Mouse (Mus musculus) liver, embryonic 14.5 days (tissue): ENCODE data around the gene Mrpl33. TPM values are rescaled to one million over a fixed set of nuclear protein-coding genes. Genes with fewer than 3 reads are reported as not detected.

Source experiments
- ATAC-seq: fragments of 200-750 bp; cut with Nextera tagmentation; 2 replicates; pipeline ENCODE4 v1.8.0; 2017; ENCODE audit warnings: moderate number of reproducible peaks, mild to moderate bottlenecking, moderate library complexity; ENCODE audit not compliant: insufficient read depth
- DNase-seq, 3 experiments: peaks; one replicate each; pipeline ENCODE4 v3.0.0-alpha.2; 2012 to 2013; ENCODE audit warnings: low read depth in 3 of 3, low spot score in 3 of 3
- H3K27ac ChIP-seq: fragments of 300-500 bp; sonication (generic); 2 replicates; pipeline ENCODE4 v1.5.1; 2014; ENCODE audit warnings: moderate library complexity, mild to moderate bottlenecking, control low read depth, inconsistent platforms
- H3K27me3 ChIP-seq: fragments of 300-500 bp; sonication (generic); 2 replicates; pipeline ENCODE4 v1.6.1; 2014; ENCODE audit warnings: mild to moderate bottlenecking, low read length, moderate library complexity; ENCODE audit not compliant: control insufficient read depth, insufficient read depth
- H3K36me3 ChIP-seq: fragments of 300-500 bp; sonication (generic); replicated peaks from 2 replicates; pipeline ENCODE4 v1.6.1; 2014; ENCODE audit warnings: low read depth; ENCODE audit not compliant: control insufficient read depth, insufficient read depth
- H3K4me1 ChIP-seq, 2 experiments: fragments of 200-500 bp in 1 of 2; fragments of 300-500 bp in 1 of 2; sonication (generic) in 1 of 2; replicated peaks; 2 replicates each; pipeline ENCODE4 v1.6.1; 2012 to 2014; ENCODE audit warnings: antibody characterized with exemption in 1 of 2, inconsistent platforms in 1 of 2, low read length in 1 of 2; ENCODE audit not compliant: control insufficient read depth in 2 of 2, insufficient read depth in 2 of 2
- H3K4me2 ChIP-seq: fragments of 300-500 bp; sonication (generic); 2 replicates; pipeline ENCODE4 v1.6.1; 2014; ENCODE audit warnings: low read depth, mild to moderate bottlenecking, control low read depth, moderate library complexity
- H3K4me3 ChIP-seq, 2 experiments: fragments of 200-500 bp in 1 of 2; fragments of 300-500 bp in 1 of 2; sonication (generic) in 1 of 2; 2 replicates each; pipeline ENCODE4 v1.5.1; 2012 to 2014; ENCODE audit warnings: low read depth in 2 of 2, low read length in 2 of 2, mild to moderate bottlenecking in 2 of 2, control low read depth in 1 of 2, inconsistent platforms in 1 of 2, moderate library complexity in 1 of 2; ENCODE audit not compliant: insufficient read depth in 1 of 2
- H3K9ac ChIP-seq: fragments of 300-500 bp; sonication (generic); replicated peaks from 2 replicates; pipeline ENCODE4 v1.6.1; 2014; ENCODE audit warnings: mild to moderate bottlenecking, control low read depth, moderate library complexity
- H3K9me3 ChIP-seq: fragments of 300-500 bp; sonication (generic); 2 replicates; pipeline ENCODE4 v1.6.1; 2016; ENCODE audit warnings: low read length, mixed read lengths; ENCODE audit not compliant: control insufficient read depth
- CTCF ChIP-seq: IDR thresholded peaks from 2 replicates; pipeline ENCODE4 v1.5.1; 2016; ENCODE audit warnings: antibody characterized with exemption, low read depth, control low read depth
- EP300 ChIP-seq: IDR thresholded peaks from 2 replicates; pipeline ENCODE4 v1.6.1; 2016; ENCODE audit warnings: antibody characterized with exemption, low read depth
- WGBS: fragments of 180-500 bp; shearing (Covaris S2); extraction: QIAGEN DNeasy Blood & Tissue Kit; methylation state at CpG from one replicate; pipeline ENCODE4 v1.1.7; 2014; ENCODE audit not compliant: insufficient replicate concordance; 5-methylcytosine and 5-hydroxymethylcytosine counted together
- polyA plus RNA-seq, 2 experiments: library from polyadenylated mRNA; depleted of rRNA in 1 of 2; stranded (reverse) in 1 of 2; unstranded in 1 of 2; fragments of >200 nt; fragmentation: Nextera tagmentation in 1 of 2; extraction: Ambion mirVana in 1 of 2; gene quantifications; 2 replicates each; pipeline versions ENCODE4 v1.2.1 to v1.2.3; 2012 to 2014

Mrpl33 gene
- polyA plus RNA-seq, 2 experiments, result 80.0 to 219 TPM

DNA sequence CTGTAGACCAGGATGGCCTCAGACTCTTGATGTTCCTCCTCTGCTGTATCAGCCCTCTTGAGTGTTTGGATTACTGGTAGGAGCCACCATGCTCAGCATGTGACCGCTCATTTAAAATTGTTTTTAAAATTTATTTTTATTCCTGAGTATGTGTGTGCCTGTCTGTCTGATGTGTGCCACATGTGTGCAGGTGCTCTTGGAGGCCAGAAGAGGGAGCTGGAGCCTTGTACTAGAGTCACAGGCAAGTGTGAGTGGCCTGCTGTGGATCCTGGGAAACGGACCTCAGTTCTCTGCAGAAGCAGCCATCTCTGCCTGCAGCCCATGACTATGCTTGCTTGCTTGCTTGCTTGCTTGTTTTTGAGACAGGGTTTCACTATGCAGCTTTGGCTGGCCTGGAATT, 2.4 kb downstream of the Mrpl33 start:
- H3K27ac ChIP-seq, result no peak overlapping the region
- 63% methylated on average over 2 of the region's 2 CpGs for WGBS
- ATAC-seq (no peak), DNase-seq (no peak)
- no peaks in the 10 kb centered on the region for H3K9me3 ChIP-seq
- no peak overlapping the region for H3K4me3 ChIP-seq
- H3K36me3 ChIP-seq, result no peaks in the 10 kb centered on the region
- H3K4me2 ChIP-seq, result no peak overlapping the region
- no peaks in the 10 kb centered on the region for H3K27me3 ChIP-seq
- no peak overlapping the region for H3K9ac ChIP-seq
- H3K4me1 ChIP-seq, result peaks cover 4 to 14% of the 10 kb centered on the region in 2 experiments; a peak in 2 of 4 replicates
- TF ChIP-seq EP300 (no peak), CTCF (peak; percentile 70)

GRCm38 (mm10) chr5:31601162-31601722, 4.5 kb downstream of the Mrpl33 start:
- no peak for TF ChIP-seq CTCF
- no peak for TF ChIP-seq EP300
- no peaks in the 10 kb centered on the region for H3K9me3 ChIP-seq
- H3K4me2 ChIP-seq, result no peak overlapping the region
- ATAC-seq, result no peak
- H3K4me1 ChIP-seq, result peaks cover 4 to 14% of the 10 kb centered on the region in 2 experiments; a peak in 2 of 4 replicates
- DNase-seq, result no peak
- no peak overlapping the region for H3K9ac ChIP-seq
- H3K4me3 ChIP-seq, result no peak overlapping the region
- WGBS, result 32% methylated on average over 7 of the region's 7 CpGs
- no peaks in the 10 kb centered on the region for H3K27me3 ChIP-seq
- H3K36me3 ChIP-seq, result no peaks in the 10 kb centered on the region
- H3K27ac ChIP-seq, result no peak overlapping the region

- no peak overlapping the region for H3K4me3 ChIP-seq
- no peak overlapping the region for H3K4me2 ChIP-seq
- H3K9ac ChIP-seq, result no peak overlapping the region
- no peaks in the 10 kb centered on the region for H3K27me3 ChIP-seq
- no peaks in the 10 kb centered on the region for H3K9me3 ChIP-seq
- H3K27ac ChIP-seq, result no peak overlapping the region
- no peaks in the 10 kb centered on the region for H3K36me3 ChIP-seq
- 45% methylated on average over 1 of the region's 1 CpGs for WGBS
- peak in 2 of 3 experiments; percentile 31 to 47 for DNase-seq
- peak; percentile 58; the same call in 1 of the 2 replicates for ATAC-seq
- H3K4me1 ChIP-seq, result peaks cover 4 to 9% of the 10 kb centered on the region in 2 experiments; a peak in 2 of 4 replicates
- TF ChIP-seq CTCF, result no peak
- TF ChIP-seq EP300, result peak; percentile 48; the same call in 1 of the 2 replicates
Observed at GRCm38 (mm10) chr5:31602377-31602776, 5.6 kb downstream of the Mrpl33 start.

GRCm38 (mm10) chr5:31603766-31604165, 7.0 kb downstream of the Mrpl33 start:
- H3K9me3 ChIP-seq, result no peaks in the 10 kb centered on the region
- H3K36me3 ChIP-seq, result no peaks in the 10 kb centered on the region
- H3K4me2 ChIP-seq, result no peak overlapping the region
- no peak overlapping the region for H3K27ac ChIP-seq
- no peaks in the 10 kb centered on the region for H3K27me3 ChIP-seq
- H3K4me1 ChIP-seq, result peaks cover 4 to 9% of the 10 kb centered on the region in 2 experiments; a peak in 2 of 4 replicates
- no peak for ATAC-seq
- H3K9ac ChIP-seq, result no peak overlapping the region
- TF ChIP-seq EP300 (no peak), CTCF (no peak)
- no peak overlapping the region for H3K4me3 ChIP-seq
- 74% methylated on average over 6 of the region's 6 CpGs for WGBS
- no peak for DNase-seq

GRCm38 (mm10) chr5:31606151-31606550, 9.4 kb downstream of the Mrpl33 start:
- H3K27ac ChIP-seq, result no peak overlapping the region
- H3K4me3 ChIP-seq, result no peak overlapping the region
- no peaks in the 10 kb centered on the region for H3K9me3 ChIP-seq
- no peak overlapping the region for H3K4me2 ChIP-seq
- DNase-seq (no peak), ATAC-seq (no peak)
- peaks cover 4 to 11% of the 10 kb centered on the region in 2 experiments; a peak in 2 of 4 replicates for H3K4me1 ChIP-seq
- no peaks in the 10 kb centered on the region for H3K36me3 ChIP-seq
- 38% methylated on average over 3 of the region's 3 CpGs for WGBS
- no peak overlapping the region for H3K9ac ChIP-seq
- TF ChIP-seq CTCF (no peak), EP300 (no peak)
- no peaks in the 10 kb centered on the region for H3K27me3 ChIP-seq
